Mouse (Mus musculus) frontal cortex, postnatal 25 days (tissue): ENCODE data around the gene Atg7.

Experiments used
- DNase-seq, 2 experiments: peaks; one replicate each; pipeline ENCODE4 v3.0.0; 2022; ENCODE audit warnings: low spot score in 2 of 2

Atg7 gene

GRCm38 (mm10) chr6:114900194-114900593, 257.3 kb downstream of the Atg7 start:
- DNase-seq: no peak

- no peak for DNase-seq
Measured at GRCm38 (mm10) chr6:114901321-114901824, 258.5 kb downstream of the Atg7 start.

- no peak for DNase-seq
Measured at GRCm38 (mm10) chr6:114901921-114902320, 259.0 kb downstream of the Atg7 start.

GRCm38 (mm10) chr6:114904233-114904632, 261.3 kb downstream of the Atg7 start:
- no peak for DNase-seq

DNA sequence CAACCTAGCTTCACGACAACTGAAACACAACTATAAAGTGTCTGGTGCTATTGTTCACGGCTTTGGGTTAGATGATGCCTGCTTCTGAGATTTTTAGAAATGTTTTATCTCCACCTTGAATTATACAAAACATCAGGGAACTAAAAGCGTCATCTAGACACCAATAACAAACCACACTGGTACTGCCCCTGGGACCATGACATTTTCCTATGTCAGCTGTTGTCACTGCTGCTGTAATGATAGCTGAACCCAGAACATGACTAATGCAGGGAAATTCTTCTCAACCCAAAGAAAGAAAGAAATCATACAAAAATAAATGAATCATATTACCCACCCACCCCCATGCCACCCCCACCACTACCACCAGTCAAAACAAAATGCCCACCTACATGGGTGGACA, 261.9 kb downstream of the Atg7 start:
- no peak for DNase-seq

GRCm38 (mm10) chr6:114905253-114906028, 262.5 kb downstream of the Atg7 start:
- DNase-seq: no peak

DNA sequence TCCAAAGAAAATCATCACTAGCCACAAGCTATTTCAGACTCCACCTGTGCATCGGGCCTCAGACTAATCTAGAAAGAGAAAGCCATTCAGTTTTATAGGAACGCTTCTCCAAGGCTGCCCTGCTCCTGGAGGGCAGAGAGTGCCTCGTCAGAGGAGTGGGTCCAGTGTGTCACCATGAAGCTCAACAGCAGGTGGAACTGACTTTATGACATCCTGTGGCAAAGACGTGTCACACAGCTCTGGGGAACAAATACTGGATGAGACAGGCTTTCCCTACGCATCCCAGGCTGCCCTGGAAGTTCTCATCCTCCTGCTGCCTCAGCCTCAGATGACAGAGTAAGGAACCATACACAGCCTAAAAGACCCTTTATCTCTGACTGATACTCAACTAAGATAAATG, 263.3 kb downstream of the Atg7 start:
- no peak for DNase-seq

DNA sequence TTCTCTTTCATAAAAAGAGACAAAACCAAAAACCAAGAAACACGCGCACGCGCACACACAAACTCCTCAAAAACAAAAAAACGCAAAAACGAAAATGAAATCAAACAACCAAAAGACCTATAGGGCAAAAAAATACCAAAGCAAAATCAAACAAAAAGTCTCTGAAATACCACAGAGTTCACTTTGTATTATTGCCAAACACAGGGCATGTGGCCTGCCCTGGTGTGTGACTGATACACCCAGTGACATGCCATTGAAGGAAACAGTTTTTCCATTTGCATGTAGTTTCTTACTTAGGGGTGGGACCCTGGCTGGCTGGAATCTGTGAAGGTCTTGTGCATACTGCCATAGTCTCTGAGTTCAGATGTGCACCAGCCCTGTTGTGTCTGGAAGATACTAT, 264.6 kb downstream of the Atg7 start:
- DNase-seq: no peak

DNA sequence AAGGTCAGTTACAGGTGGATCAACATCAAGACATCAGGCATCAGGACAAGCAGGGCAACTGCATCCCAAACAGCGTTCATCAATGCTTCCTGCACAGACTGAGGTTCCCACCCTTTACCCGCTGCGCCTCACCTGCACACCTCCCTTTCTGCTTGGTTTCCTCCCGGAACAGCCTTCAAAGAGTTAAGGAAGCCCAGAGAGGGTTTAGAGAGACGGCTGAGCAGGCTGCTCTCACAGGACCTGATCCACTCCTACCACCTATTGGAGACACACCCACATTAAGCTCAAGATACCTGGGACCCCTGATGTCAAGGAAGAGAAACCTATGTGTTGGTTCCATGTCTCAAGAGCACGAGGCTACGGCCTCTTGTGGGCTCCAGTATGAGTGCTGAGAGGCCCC, 266.9 kb downstream of the Atg7 start:
- no peak for DNase-seq
